Mouse (Mus musculus): ENCODE measurements around the gene Vmn2r103. TPM values are rescaled to one million over a fixed set of nuclear protein-coding genes. Genes with fewer than 3 reads are reported as not detected.

Vmn2r103 gene
- polyA plus RNA-seq (2014; fragmentation: Nextera tagmentation; extraction: Ambion mirVana): not detected in 2 replicates

DNA sequence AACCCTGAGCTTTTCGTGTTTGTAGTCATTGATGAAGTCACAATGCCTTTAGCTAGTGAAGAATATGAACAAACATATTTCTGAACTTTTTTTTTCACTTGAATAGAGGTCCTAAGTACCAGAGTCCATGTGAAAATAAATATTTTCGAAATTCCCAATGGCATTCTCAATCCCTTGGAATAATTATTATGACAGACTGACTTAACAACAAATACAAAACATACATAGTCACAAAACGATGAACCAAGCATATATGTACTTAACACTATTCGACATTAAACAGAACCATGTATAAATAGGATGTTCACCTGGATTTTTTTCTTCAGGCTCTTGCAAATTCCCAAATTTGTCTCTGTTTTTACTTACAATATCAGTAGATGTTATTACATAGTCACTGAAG is at the start of gene Vmn2r103:
TSS of gene Vmn2r103 (plus strand) at position 301 of the 400 bp plus-strand sequence.
- DNase-seq (ENCODE audit: low spot score): no peak
- H3K4me2 ChIP-seq (ENCODE audit: low read depth, low read length): no peak within 1 kb of the TSS
- ATAC-seq (ENCODE audit: low read depth): no peak
- no peaks in the 10 kb centered on the region for H3K36me3 ChIP-seq (ENCODE audit: control insufficient read depth, insufficient read depth, low read length)
- no peak within 1 kb of the TSS for H3K4me3 ChIP-seq (ENCODE audit: low read depth, low read length)
- no peak within 1 kb of the TSS for H3K9ac ChIP-seq (ENCODE audit: low read depth, low read length)
- no peaks in the 10 kb centered on the region for H3K27me3 ChIP-seq (replicated peaks; ENCODE audit: control insufficient read depth, insufficient read depth, low read length)
- H3K4me1 ChIP-seq (ENCODE audit: control insufficient read depth, insufficient read depth, low read length): no peaks in the 10 kb centered on the region
- 54% methylated on average over 4 of the region's 4 CpGs for WGBS
- no peak within 1 kb of the TSS for H3K27ac ChIP-seq (replicated peaks; ENCODE audit: low read depth, low read length)
- H3K9me3 ChIP-seq (ENCODE audit: control insufficient read depth, low read length): no peaks in the 10 kb centered on the region

DNA sequence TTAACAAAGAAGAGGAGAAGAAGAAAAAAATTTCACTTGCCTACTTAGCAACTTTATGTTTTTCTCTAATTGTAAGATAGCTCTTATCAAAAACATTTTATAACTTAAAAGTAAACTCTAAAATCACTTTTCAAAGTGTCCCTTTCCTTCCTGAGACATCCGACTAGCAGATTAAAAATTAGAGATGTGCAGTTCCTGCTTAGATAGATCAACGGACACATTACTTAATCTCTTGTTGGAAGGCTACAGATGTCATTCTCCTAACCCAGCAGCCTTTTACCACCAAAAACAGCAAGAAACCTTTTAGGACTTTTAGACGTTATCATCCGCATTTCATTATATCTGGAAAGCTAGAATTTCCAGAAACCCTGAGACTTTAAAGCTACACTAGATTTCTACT is 5.8 kb downstream of the Vmn2r103 start:
- H3K4me1 ChIP-seq (ENCODE audit: control insufficient read depth, insufficient read depth, low read length): no peaks in the 10 kb centered on the region
- DNase-seq (ENCODE audit: low spot score) (no peak), ATAC-seq (ENCODE audit: low read depth) (no peak)
- WGBS: 88% methylated on average over 4 of the region's 4 CpGs
- no peak overlapping the region for H3K9ac ChIP-seq (ENCODE audit: low read depth, low read length)
- H3K27ac ChIP-seq (replicated peaks; ENCODE audit: low read depth, low read length): no peak overlapping the region
- no peaks in the 10 kb centered on the region for H3K36me3 ChIP-seq (ENCODE audit: control insufficient read depth, insufficient read depth, low read length)
- H3K4me3 ChIP-seq (ENCODE audit: low read depth, low read length): no peak overlapping the region
- no peak overlapping the region for H3K4me2 ChIP-seq (ENCODE audit: low read depth, low read length)
- no peaks in the 10 kb centered on the region for H3K27me3 ChIP-seq (replicated peaks; ENCODE audit: control insufficient read depth, insufficient read depth, low read length)
- no peaks in the 10 kb centered on the region for H3K9me3 ChIP-seq (ENCODE audit: control insufficient read depth, low read length)

DNA sequence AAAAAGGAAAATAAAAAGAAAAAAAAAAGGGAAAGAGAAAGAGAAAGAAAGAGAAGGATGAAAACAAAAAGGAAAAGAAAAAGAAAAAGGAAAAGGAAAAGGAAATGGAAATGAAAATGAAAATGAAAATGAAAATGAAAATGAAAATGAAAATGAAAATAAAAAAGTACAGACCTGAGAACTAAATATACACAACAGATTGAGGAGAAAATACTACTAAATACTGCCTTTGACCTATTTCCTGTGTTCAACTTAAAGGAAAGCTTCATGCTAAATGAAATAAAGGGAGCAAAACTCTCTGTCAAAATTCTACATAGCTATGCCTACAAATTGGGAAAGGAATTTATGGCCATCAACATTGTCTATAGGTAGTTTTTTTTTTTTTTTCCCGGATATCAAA is 16.1 kb downstream of the Vmn2r103 start:
- DNase-seq (ENCODE audit: low spot score) (no peak), ATAC-seq (ENCODE audit: low read depth) (no peak)
- Histone ChIP-seq H3K9me3 (ENCODE audit: control insufficient read depth, low read length) (peaks cover 8% of the 10 kb centered on the region; the same call in 1 of the 2 replicates), H3K4me1 (ENCODE audit: control insufficient read depth, insufficient read depth, low read length) (no peaks in the 10 kb centered on the region), H3K36me3 (ENCODE audit: control insufficient read depth, insufficient read depth, low read length) (no peaks in the 10 kb centered on the region), H3K27ac (replicated peaks; ENCODE audit: low read depth, low read length) (no peak overlapping the region), H3K4me3 (ENCODE audit: low read depth, low read length) (no peak overlapping the region), H3K9ac (ENCODE audit: low read depth, low read length) (no peak overlapping the region), H3K27me3 (replicated peaks; ENCODE audit: control insufficient read depth, insufficient read depth, low read length) (no peaks in the 10 kb centered on the region), H3K4me2 (ENCODE audit: low read depth, low read length) (no peak overlapping the region)
- 76% methylated on average over 1 of the region's 1 CpGs for WGBS

Other genes starting within 250 kb of the Vmn2r103 start
- not detected in 2 replicates for gene Vmn2r101, start 196.1 kb upstream of the Vmn2r103 start, polyA plus RNA-seq (2014; fragmentation: Nextera tagmentation; extraction: Ambion mirVana)
- gene Vmn2r102, start 113.0 kb upstream of the Vmn2r103 start, polyA plus RNA-seq (2014; fragmentation: Nextera tagmentation; extraction: Ambion mirVana): not detected in 2 replicates